Mouse (Mus musculus) CH12.LX (cell line): Measurements from ENCODE around the gene Edc3. TPM values are rescaled to one million over a fixed set of nuclear protein-coding genes. Genes with fewer than 3 reads are reported as not detected.

Source experiments
- DNase-seq: peaks from one replicate; pipeline ENCODE4 v3.0.0-alpha.2; 2013; ENCODE audit errors: extremely low read depth
- H3K27ac ChIP-seq: 2 replicates; pipeline ENCODE4 v1.5.1; 2012; ENCODE audit warnings: low read depth, mild to moderate bottlenecking, control low read depth, moderate library complexity; ENCODE audit not compliant: insufficient read depth
- H3K27me3 ChIP-seq: replicated peaks from 2 replicates; pipeline ENCODE3; 2012; ENCODE audit warnings: inconsistent platforms
- H3K36me3 ChIP-seq, 2 experiments: replicated peaks in 1 of 2; 2 replicates each; pipeline versions ENCODE3 to v1.6.1; 2012; ENCODE audit warnings: inconsistent platforms in 1 of 2, low read length in 1 of 2, mild to moderate bottlenecking in 1 of 2, mixed read lengths in 1 of 2, moderate library complexity in 1 of 2; ENCODE audit not compliant: control insufficient read depth in 1 of 2, insufficient read depth in 1 of 2
- H3K4me1 ChIP-seq, 2 experiments: 2 replicates each; pipeline ENCODE4 v1.6.1; 2012; ENCODE audit warnings: inconsistent platforms in 1 of 2, moderate library complexity in 1 of 2; ENCODE audit not compliant: insufficient read depth in 2 of 2, control insufficient read depth in 1 of 2
- H3K4me2 ChIP-seq: 2 replicates; pipeline ENCODE4 v1.6.1; 2012; ENCODE audit warnings: low read depth, mild to moderate bottlenecking, control low read depth; ENCODE audit not compliant: poor library complexity, insufficient read depth, severe bottlenecking
- H3K4me3 ChIP-seq, 3 experiments: fragments of 150-350 bp in 1 of 3; sonication (generic) in 1 of 3; replicated peaks in 1 of 3; 2 replicates each; pipeline versions ENCODE3 to v1.5.1; 2011 to 2012; ENCODE audit warnings: low read depth in 2 of 3, low read length in 2 of 3, mild to moderate bottlenecking in 2 of 3, moderate library complexity in 2 of 3, control low read depth in 1 of 3, improper control_type of control experiment in 1 of 3, inconsistent platforms in 1 of 3, mixed read lengths in 1 of 3; ENCODE audit not compliant: poor library complexity in 1 of 3
- H3K79me2 ChIP-seq: replicated peaks from 2 replicates; pipeline ENCODE4 v1.6.1; 2012; ENCODE audit warnings: mild to moderate bottlenecking, moderate library complexity; ENCODE audit not compliant: control insufficient read depth, poor library complexity, insufficient read depth, severe bottlenecking; ENCODE audit errors: extremely low read depth
- H3K9ac ChIP-seq: 2 replicates; pipeline ENCODE4 v1.6.1; 2012; ENCODE audit warnings: low read depth, mild to moderate bottlenecking, control low read depth, moderate library complexity; ENCODE audit not compliant: insufficient read depth
- H3K9me3 ChIP-seq: replicated peaks from 2 replicates; pipeline ENCODE3; 2012; ENCODE audit warnings: low read length, inconsistent platforms, mixed read lengths
- BHLHE40 ChIP-seq: IDR thresholded peaks from 2 replicates; pipeline ENCODE4 v1.6.1; 2011; ENCODE audit warnings: mild to moderate bottlenecking, low read depth, low read length, improper control_type of control experiment
- CTCF ChIP-seq, 2 experiments: IDR thresholded peaks in 1 of 2; conservative IDR thresholded peaks in 1 of 2; 2 replicates each; pipeline ENCODE4 v1.5.1; 2011 to 2012; ENCODE audit warnings: low read depth in 2 of 2, low read length in 2 of 2, improper control_type of control experiment in 1 of 2, inconsistent platforms in 1 of 2, mild to moderate bottlenecking in 1 of 2, moderate library complexity in 1 of 2
- E2F4 ChIP-seq: IDR thresholded peaks from 2 replicates; pipeline ENCODE4 v1.6.1; 2011; ENCODE audit warnings: low read depth, low read length, improper control_type of control experiment; ENCODE audit not compliant: insufficient replicate concordance
- ELF1 ChIP-seq: IDR thresholded peaks from 2 replicates; pipeline ENCODE4 v1.6.1; 2014; ENCODE audit warnings: low read depth, mild to moderate bottlenecking, inconsistent platforms, low read length, improper control_type of control experiment
- ETS1 ChIP-seq: conservative IDR thresholded peaks from 2 replicates; pipeline ENCODE4 v1.6.1; 2012; ENCODE audit warnings: low read depth, mild to moderate bottlenecking, inconsistent platforms, low read length, improper control_type of control experiment, moderate library complexity
- GABPA ChIP-seq: IDR thresholded peaks from 2 replicates; pipeline ENCODE4 v1.6.1; 2012; ENCODE audit warnings: low read depth, low read length, improper control_type of control experiment, inconsistent platforms; ENCODE audit not compliant: insufficient replicate concordance
- HCFC1 ChIP-seq: IDR thresholded peaks from 2 replicates; pipeline ENCODE4 v1.6.1; 2012; ENCODE audit warnings: low read depth, mild to moderate bottlenecking, inconsistent platforms, low read length, improper control_type of control experiment
- MAX ChIP-seq: IDR thresholded peaks from 2 replicates; pipeline ENCODE4 v1.6.1; 2011; ENCODE audit warnings: low read length, improper control_type of control experiment
- MAZ ChIP-seq: IDR thresholded peaks from 2 replicates; pipeline ENCODE4 v1.6.1; 2012; ENCODE audit warnings: low read depth, mild to moderate bottlenecking, inconsistent platforms, low read length, improper control_type of control experiment, moderate library complexity
- NRF1 ChIP-seq: IDR thresholded peaks from 2 replicates; pipeline ENCODE4 v1.6.1; 2014; ENCODE audit warnings: low read depth, mild to moderate bottlenecking, inconsistent platforms, low read length, improper control_type of control experiment, moderate library complexity
- ZC3H11A ChIP-seq: IDR thresholded peaks from 2 replicates; pipeline ENCODE4 v1.6.1; 2012; ENCODE audit warnings: low read depth, mild to moderate bottlenecking, inconsistent platforms, low read length, improper control_type of control experiment
- dilution Hi-C: fragments of 300-500 bp; cut with MboI; formaldehyde crosslinking; loops from 2 replicates; pipeline ENCODE4 v1.14.3; 2020; ENCODE audit warnings: low sequenced_read_pairs; ENCODE audit not compliant: extremely low pct_unique_long_range_greater_than_20kb, extremely low pct_ligation_motif_present
- in situ Hi-C: fragments of 300-500 bp; cut with MboI; formaldehyde crosslinking; loops from 3 replicates; pipeline ENCODE4 v1.14.3; 2019; ENCODE audit warnings: low sequenced_read_pairs, low pct_ligation_motif_present, low pct_unique_long_range_greater_than_20kb, mixed read lengths
- polyA plus RNA-seq: library from polyadenylated mRNA; unstranded; fragments of >175 nt; gene quantifications from 2 replicates; pipeline ENCODE4 v1.2.1, GENCODE M21; 2012; ENCODE audit warnings: low read depth; ENCODE audit not compliant: insufficient read length
- total RNA-seq, 2 experiments: library from RNA; depleted of rRNA; stranded (reverse); fragments of 300-350 nt in 1 of 2; fragments of >200 nt in 1 of 2; gene quantifications; 2 replicates each; pipeline ENCODE4 v1.2.3; 2012 to 2014

Edc3 gene
- total and polyA plus RNA-seq, 3 experiments, result 10.6 to 24.1 (median 13.6) TPM

DNA sequence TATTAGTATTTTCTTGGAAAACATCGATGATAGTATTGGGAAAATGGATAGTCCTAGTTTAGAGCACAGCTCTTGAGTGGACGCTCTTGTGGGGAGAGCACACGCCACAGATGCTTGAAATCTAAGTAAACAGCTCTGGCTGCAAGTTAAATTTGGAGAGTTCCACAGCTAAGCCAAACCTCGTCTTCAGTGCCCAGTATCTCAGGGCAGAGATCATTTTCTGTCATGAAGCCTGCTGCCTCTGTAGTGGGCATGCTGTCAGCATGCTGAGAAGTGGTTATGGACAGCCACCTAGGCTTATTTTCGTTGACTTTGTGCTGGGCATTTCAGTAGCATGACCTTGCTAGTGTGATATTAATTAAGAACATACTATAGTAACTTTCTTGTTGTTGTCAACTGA lies 15.5 kb downstream of the Edc3 start:
- DNase-seq, result no peak
- no peak for TF ChIP-seq HCFC1
- TF ChIP-seq MAZ, result no peak
- Histone ChIP-seq H3K4me3 (no peak overlapping the region), H3K4me2 (no peak overlapping the region), H3K79me2 (peaks cover 10% of the 10 kb centered on the region; the same call in 1 of the 2 replicates), H3K9me3 (peaks cover 2% of the 10 kb centered on the region), H3K27ac (no peak overlapping the region), H3K4me1 (no peaks in the 10 kb centered on the region), H3K36me3 (peaks cover 36 to 84% of the 10 kb centered on the region in 2 experiments), H3K9ac (no peak overlapping the region), H3K27me3 (no peaks in the 10 kb centered on the region)
- in situ Hi-C loops (no loop called here), dilution Hi-C loops (no loop called here)

DNA sequence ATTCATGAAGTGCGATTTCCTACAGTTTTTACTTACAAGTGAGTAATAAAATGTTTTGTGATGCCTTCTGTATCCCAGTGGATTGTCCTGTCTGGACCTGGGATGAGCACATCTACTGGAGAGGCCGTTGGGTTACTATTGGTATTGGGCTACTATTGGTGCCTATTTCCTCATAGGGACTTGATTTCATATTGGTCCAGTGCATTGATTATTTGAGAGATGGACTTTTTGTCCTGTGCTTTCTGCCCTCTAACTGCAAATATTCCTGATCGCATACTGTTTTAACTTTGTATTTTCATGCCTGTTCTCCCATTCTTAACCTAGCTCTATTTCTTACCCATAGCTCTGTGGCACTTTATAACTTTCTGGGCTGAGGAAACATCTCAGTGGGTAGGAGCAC lies 16.4 kb downstream of the Edc3 start:
- no peak overlapping the region for H3K4me3 ChIP-seq
- no peak for TF ChIP-seq E2F4
- TF ChIP-seq, all 38 proteins: peak for 0
- Histone ChIP-seq H3K4me1 (no peaks in the 10 kb centered on the region), H3K9ac (no peak overlapping the region), H3K4me2 (no peak overlapping the region), H3K79me2 (peaks cover 12% of the 10 kb centered on the region; the same call in 1 of the 2 replicates), H3K27ac (no peak overlapping the region), H3K9me3 (peaks cover 2% of the 10 kb centered on the region), H3K36me3 (peaks cover 40 to 89% of the 10 kb centered on the region in 2 experiments), H3K27me3 (no peaks in the 10 kb centered on the region)
- dilution Hi-C loops, result no loop called here
- DNase-seq, result no peak
- in situ Hi-C loops, result no loop called here

DNA sequence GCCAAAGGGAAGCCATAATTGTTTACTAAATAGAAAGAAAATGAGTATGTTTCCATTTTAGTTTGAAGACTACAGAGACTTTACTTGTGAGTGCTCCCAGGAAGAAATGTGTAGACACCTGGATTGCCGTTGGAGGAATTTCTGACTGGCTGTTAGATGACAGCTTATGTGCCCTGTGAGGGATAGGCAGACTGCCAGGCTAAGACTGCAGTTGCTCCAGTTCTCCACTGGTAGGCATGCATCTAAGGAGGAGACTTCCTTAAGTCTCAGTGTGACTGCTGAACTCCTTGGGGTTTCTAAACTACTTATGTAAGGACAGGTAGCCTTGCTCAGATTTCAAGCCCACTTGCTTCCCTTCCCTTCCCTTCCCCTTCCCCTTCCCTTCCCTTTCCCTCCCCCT lies 20.0 kb downstream of the Edc3 start:
- in situ Hi-C loops, result no loop called here
- Histone ChIP-seq H3K79me2 (peaks cover 11% of the 10 kb centered on the region; the same call in 1 of the 2 replicates), H3K36me3 (peaks cover 37 to 89% of the 10 kb centered on the region in 2 experiments), H3K27me3 (no peaks in the 10 kb centered on the region)
- dilution Hi-C loops, result no loop called here
- no peak for DNase-seq
- TF ChIP-seq NRF1 (no peak), ETS1 (no peak), ELF1 (no peak), E2F4 (no peak), CTCF (conservative IDR thresholded peaks at IDR 0.05 in 1 of 2, IDR thresholded peaks at IDR 0.05 in 1 of 2; ENCODE audit: low read depth in 2 of 2, low read length in 2 of 2) (no peak), BHLHE40 (no peak), MAX (no peak), ZC3H11A (no peak), GABPA (no peak)
- TF ChIP-seq, all 38 proteins: peak for 0
- no peak overlapping the region for H3K9ac ChIP-seq
- H3K4me3 ChIP-seq, result no peak overlapping the region
- H3K4me1 ChIP-seq, result no peaks in the 10 kb centered on the region
- peaks cover 2% of the 10 kb centered on the region for H3K9me3 ChIP-seq
- no peak overlapping the region for H3K4me2 ChIP-seq
- H3K27ac ChIP-seq, result no peak overlapping the region
